In the genomic region with DNA sequence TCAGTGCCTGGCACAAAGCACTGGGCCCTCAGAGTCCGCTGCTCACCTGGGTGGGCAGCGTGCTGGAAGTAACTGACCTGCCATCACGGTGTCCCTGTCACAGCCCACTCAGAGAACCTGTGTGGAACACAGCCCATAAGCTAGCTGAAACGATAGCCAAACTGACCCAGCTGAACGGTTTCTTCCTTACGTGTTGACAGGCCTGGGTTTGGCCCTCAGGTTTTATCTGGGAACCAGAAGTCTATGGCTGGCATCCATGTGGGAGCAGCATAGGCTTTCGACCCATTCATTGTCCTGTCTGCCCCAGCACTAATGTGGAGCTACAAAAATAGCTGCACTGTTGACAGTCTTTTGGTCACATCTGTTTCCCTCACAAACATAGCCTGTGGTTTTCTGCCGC, we compare ENCODE assay signal across 17 mouse cellular contexts. TPM values are rescaled to one million over a fixed set of nuclear protein-coding genes. Genes with fewer than 3 reads are reported as not detected.
A peak's percentile ranks its signal among the peaks of the same experiment; 100 is the strongest.
DNase-seq lines count a peak whose midpoint lies in the region; ATAC-seq lines count a peak whose summit lies in the region.
"Had no signal": no experiment of that assay in that cellular context is flagged by ENCODE, and none has a peak within 500 bp of the region (broad histone marks: within the 10 kb centered on the region; RNA-seq: fewer than 3 reads in every experiment).

No protein-coding gene starts in this region.

- H3K4me3 ChIP-seq in megakaryocyte, embryonic 14.5 days (replicated peaks), result peak overlapping the region; percentile 100
- no peak overlapping the region; the same call in 1 of the 2 replicates for H3K4me3 ChIP-seq in heart, embryonic 10.5 days
- no peak overlapping the region for H3K4me3 ChIP-seq in stomach, embryonic 15.5 days (replicated peaks)
- H3K4me3 ChIP-seq: embryonic facial prominence, embryonic 12.5 days; lung, embryonic 15.5 days; midbrain, embryonic 12.5 days had no signal

- intact Hi-C loops in heart, postnatal 36 days (cut with DNase I), result no loop called here

- peaks cover 68% of the 10 kb centered on the region for H3K4me1 ChIP-seq in megakaryocyte, embryonic 14.5 days
- peaks cover 62% of the 10 kb centered on the region for H3K4me1 ChIP-seq in heart, embryonic 10.5 days
- H3K4me1 ChIP-seq in stomach, embryonic 15.5 days, result 0 out of 2 replicates have a peak, but pooled peaks cover 15% of the 10 kb centered on the region

- no peak for ATAC-seq in megakaryocyte, adult 5-6 weeks (ENCODE audit: poor library complexity, severe bottlenecking)
- no peak for ATAC-seq in stomach, embryonic 15.5 days (ENCODE audit: insufficient read depth, low FRiP score, low read depth)
- ATAC-seq: forebrain, embryonic 14.5 days had no signal

- WGBS in heart, embryonic 10.5 days, result 42% methylated on average over 8 of the region's 8 CpGs
- WGBS in stomach, embryonic 15.5 days, result 79% methylated on average over 8 of the region's 8 CpGs

- H3K27me3 ChIP-seq in megakaryocyte, embryonic 14.5 days (replicated peaks), result no peaks in the 10 kb centered on the region
- no peaks in the 10 kb centered on the region; the same call in 1 of the 2 replicates for H3K27me3 ChIP-seq in heart, embryonic 10.5 days (ENCODE audit: insufficient read depth, poor library complexity, severe bottlenecking)
- H3K27me3 ChIP-seq in stomach, embryonic 15.5 days (replicated peaks), result no peaks in the 10 kb centered on the region
- H3K27me3 ChIP-seq: embryonic facial prominence, embryonic 12.5 days; lung, embryonic 15.5 days; midbrain, embryonic 12.5 days had no signal

- H3K9me3 ChIP-seq in megakaryocyte, embryonic 14.5 days, result no peaks in the 10 kb centered on the region
- H3K9me3 ChIP-seq in heart, embryonic 10.5 days, result no peaks in the 10 kb centered on the region
- H3K9me3 ChIP-seq in stomach, embryonic 15.5 days, result no peaks in the 10 kb centered on the region
- H3K9me3 ChIP-seq: embryonic facial prominence, embryonic 12.5 days; lung, embryonic 15.5 days; midbrain, embryonic 12.5 days had no signal

- peaks cover 86% of the 10 kb centered on the region for H3K36me3 ChIP-seq in megakaryocyte, embryonic 14.5 days (replicated peaks; ENCODE audit: low read length)
- peaks cover 8% of the 10 kb centered on the region; the same call in 1 of the 2 replicates for H3K36me3 ChIP-seq in heart, embryonic 10.5 days
- no peaks in the 10 kb centered on the region for H3K36me3 ChIP-seq in stomach, embryonic 15.5 days
- H3K36me3 ChIP-seq: embryonic facial prominence, embryonic 12.5 days; lung, embryonic 15.5 days; midbrain, embryonic 12.5 days had no signal

- no peak overlapping the region for H3K4me2 ChIP-seq in stomach, embryonic 15.5 days
- H3K4me2 ChIP-seq: embryonic facial prominence, embryonic 12.5 days; lung, embryonic 15.5 days had no signal

- H3K27ac ChIP-seq in heart, embryonic 10.5 days, result peak overlapping the region; percentile 59; the same call in 1 of the 2 replicates
- peak overlapping the region; percentile 26; the same call in 1 of the 2 replicates for H3K27ac ChIP-seq in stomach, embryonic 15.5 days
- H3K27ac ChIP-seq: embryonic facial prominence, embryonic 12.5 days; lung, embryonic 15.5 days had no signal

- no peak overlapping the region for H3K9ac ChIP-seq in stomach, embryonic 15.5 days
- H3K9ac ChIP-seq: embryonic facial prominence, embryonic 12.5 days; lung, embryonic 15.5 days; midbrain, embryonic 12.5 days had no signal

- DNase-seq in heart, embryonic 10.5 days (ENCODE audit: low spot score), result no peak
- DNase-seq in heart, postnatal 36 days, result peak; percentile 57 to 66
- no peak for DNase-seq in kidney, adult 18-20 months
- no peak for DNase-seq in gastrocnemius, postnatal 10 days
- DNase-seq: adrenal gland, postnatal 14 days; cerebellum, adult 8-10 months; gastrocnemius, postnatal 14 days; right cerebral cortex, postnatal 25 days had no signal

RNA-seq across cellular contexts. Expression of a gene that starts 4.9 kb away (rescaled TPM):
- 374 and 820 TPM in 2 replicates for polyA plus RNA-seq in megakaryocyte, embryonic 14.5 days (2012; ENCODE audit: insufficient read depth, low replicate concordance)
- total RNA-seq in megakaryocyte, adult 5-6 weeks (2015), result 12.0 and 15.3 TPM in 2 replicates
- 10.6 and 11.2 TPM in 2 replicates for total RNA-seq in megakaryocyte, adult 5-6 weeks (2017)
- polyA plus RNA-seq in heart, embryonic 10.5 days (2016; fragmentation: Nextera tagmentation; extraction: Ambion mirVana), result 22.6 and 34.8 TPM in 2 replicates
- 10 to 100 TPM; 27.2 to 29.6 TPM for total RNA-seq in heart, postnatal 36 days (2021)
- polyA plus RNA-seq in stomach, embryonic 15.5 days (2015; fragmentation: Nextera tagmentation; extraction: Ambion mirVana), result 22.6 and 23.1 TPM in 2 replicates
- total RNA-seq in gastrocnemius, postnatal 10 days (2021), result 1 to 10 TPM; 6.0 to 8.6 TPM

RNA-seq across cellular contexts. Expression of a gene that starts 12.0 kb away (rescaled TPM):
- 0.57 TPM in 1 of 2 replicates, not detected in the other for polyA plus RNA-seq in megakaryocyte, embryonic 14.5 days (2012; ENCODE audit: insufficient read depth, low replicate concordance)
- 0.16 TPM in 1 of 2 replicates, not detected in the other for total RNA-seq in megakaryocyte, adult 5-6 weeks (2015)
- 0.44 and 0.53 TPM in 2 replicates for total RNA-seq in megakaryocyte, adult 5-6 weeks (2017)
- 0.94 and 1.8 TPM in 2 replicates for polyA plus RNA-seq in heart, embryonic 10.5 days (2016; fragmentation: Nextera tagmentation; extraction: Ambion mirVana)
- 10 to 100 TPM; 24.1 to 28.3 TPM for total RNA-seq in heart, postnatal 36 days (2021)
- polyA plus RNA-seq in stomach, embryonic 15.5 days (2015; fragmentation: Nextera tagmentation; extraction: Ambion mirVana), result 1.4 and 1.5 TPM in 2 replicates
- 1 to 10 TPM; 5.7 to 8.5 TPM for total RNA-seq in gastrocnemius, postnatal 10 days (2021)
- total RNA-seq: neutrophil, adult 5-6 weeks had no signal

RNA-seq across cellular contexts. Expression of a gene that starts 22.1 kb away (rescaled TPM):
- 17.2 and 54.9 TPM in 2 replicates for polyA plus RNA-seq in megakaryocyte, embryonic 14.5 days (2012; ENCODE audit: insufficient read depth, low replicate concordance)
- not detected in 2 replicates for total RNA-seq in megakaryocyte, adult 5-6 weeks (2015)
- not detected in 2 replicates for total RNA-seq in megakaryocyte, adult 5-6 weeks (2017)
- not detected in 2 replicates for polyA plus RNA-seq in heart, embryonic 10.5 days (2016; fragmentation: Nextera tagmentation; extraction: Ambion mirVana)
- total RNA-seq in heart, postnatal 36 days (2021), result not detected
- polyA plus RNA-seq in stomach, embryonic 15.5 days (2015; fragmentation: Nextera tagmentation; extraction: Ambion mirVana), result 28.1 and 31.4 TPM in 2 replicates
- total RNA-seq in gastrocnemius, postnatal 10 days (2021), result not detected
- total RNA-seq: adrenal gland, postnatal 14 days; gastrocnemius, postnatal 14 days; left cerebral cortex, postnatal 10 days; neutrophil, adult 5-6 weeks had no signal
- polyA plus RNA-seq: embryonic facial prominence, embryonic 12.5 days; forebrain, embryonic 14.5 days; lung, embryonic 15.5 days; midbrain, embryonic 12.5 days had no signal

RNA-seq across cellular contexts. Expression of a gene that starts 22.2 kb away (rescaled TPM):
- polyA plus RNA-seq in megakaryocyte, embryonic 14.5 days (2012; ENCODE audit: insufficient read depth, low replicate concordance), result 14.4 and 25.8 TPM in 2 replicates
- 48.2 and 48.4 TPM in 2 replicates for total RNA-seq in megakaryocyte, adult 5-6 weeks (2015)
- total RNA-seq in megakaryocyte, adult 5-6 weeks (2017), result 38.1 and 46.9 TPM in 2 replicates
- 1.4 and 1.6 TPM in 2 replicates for polyA plus RNA-seq in heart, embryonic 10.5 days (2016; fragmentation: Nextera tagmentation; extraction: Ambion mirVana)
- 1 to 10 TPM; 1.9 to 2.7 TPM for total RNA-seq in heart, postnatal 36 days (2021)
- 1.5 and 1.8 TPM in 2 replicates for polyA plus RNA-seq in stomach, embryonic 15.5 days (2015; fragmentation: Nextera tagmentation; extraction: Ambion mirVana)
- 1 to 10 TPM in 1 of 2 experiments, under 1 TPM in 1; 0.40 to 1.1 TPM for total RNA-seq in gastrocnemius, postnatal 10 days (2021)

RNA-seq across cellular contexts. Expression of a gene that starts 29.0 kb away (rescaled TPM):
- 0.06 TPM in 1 of 2 replicates, not detected in the other for polyA plus RNA-seq in megakaryocyte, embryonic 14.5 days (2012; ENCODE audit: insufficient read depth, low replicate concordance)
- total RNA-seq in megakaryocyte, adult 5-6 weeks (2015), result 0.02 TPM in 1 of 2 replicates, not detected in the other
- total RNA-seq in megakaryocyte, adult 5-6 weeks (2017), result not detected in 2 replicates
- 0.20 and 0.23 TPM in 2 replicates for polyA plus RNA-seq in heart, embryonic 10.5 days (2016; fragmentation: Nextera tagmentation; extraction: Ambion mirVana)
- total RNA-seq in heart, postnatal 36 days (2021), result under 1 TPM; 0.03 to 0.06 TPM
- polyA plus RNA-seq in stomach, embryonic 15.5 days (2015; fragmentation: Nextera tagmentation; extraction: Ambion mirVana), result 2.8 and 3.3 TPM in 2 replicates
- under 1 TPM; 0.34 to 0.35 TPM for total RNA-seq in gastrocnemius, postnatal 10 days (2021)
- total RNA-seq: neutrophil, adult 5-6 weeks had no signal

Comparison
In these comparisons a context has a peak if more than half of its experiments do, and no peak if none do; other contexts are left out.
1. DNase-seq: peak in heart, postnatal 36 days (2 of 2); none in heart, embryonic 10.5 days (single experiment), kidney, adult 18-20 months (single experiment) and gastrocnemius, postnatal 10 days (single experiment).
2. RNA of a gene that starts 12.0 kb away (total RNA-seq): 24.1 to 28.3 TPM in heart, postnatal 36 days and 5.7 to 8.5 TPM in gastrocnemius, postnatal 10 days; 0.16 to 0.53 TPM in megakaryocyte, adult 5-6 weeks; every median in the first group is over 4 times any median in the second.